Mouse (Mus musculus) bone marrow macrophage, adult 2 months (primary cell): ENCODE results near the gene Slc27a5.

Experiments
- CTCF ChIP-seq: IDR thresholded peaks from 2 replicates; pipeline ENCODE4 v1.5.1; 2012; ENCODE audit warnings: low read depth, mild to moderate bottlenecking, low read length, moderate library complexity
- POLR2A ChIP-seq: IDR thresholded peaks from 2 replicates; pipeline ENCODE4 v1.6.1; 2012; ENCODE audit warnings: mild to moderate bottlenecking, low read depth, low read length, borderline replicate concordance

DNA sequence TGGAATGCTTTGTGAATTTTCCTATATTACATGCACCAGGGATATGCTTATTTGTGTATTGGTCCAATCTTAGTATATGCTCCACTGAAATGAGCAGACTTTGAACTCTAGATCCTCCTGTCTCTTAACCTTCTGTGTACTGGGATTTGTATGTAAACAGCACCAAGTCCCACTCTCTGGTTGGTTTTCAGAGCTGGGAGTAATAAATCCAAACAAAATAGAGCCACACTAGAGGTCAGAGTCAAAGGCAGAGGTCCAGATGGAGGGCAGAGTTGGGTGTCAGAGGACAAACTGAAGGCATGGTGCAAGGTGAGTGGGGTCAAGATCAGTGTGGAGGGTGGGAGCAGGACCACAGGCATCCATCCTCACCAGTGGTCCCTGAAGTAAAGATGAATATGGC is 2.1 kb downstream of the Slc27a5 start:
- no peak for TF ChIP-seq POLR2A
- TF ChIP-seq CTCF, result no peak
